Mouse (Mus musculus) lung, embryonic 16.5 days (tissue): ENCODE results near the gene Hist2h3c1. TPM values are rescaled to one million over a fixed set of nuclear protein-coding genes. Genes with fewer than 3 reads are reported as not detected.
"Not testable (repeated sequence)": the region's sequence is repeated elsewhere in the genome, so short reads cannot be mapped to it uniquely, and the experiment has no call there.

Source experiments
- ATAC-seq: fragments of 200-750 bp; cut with Nextera tagmentation; 2 replicates; pipeline ENCODE4 v1.8.0; 2017; ENCODE audit warnings: low read depth, mild to moderate bottlenecking, moderate library complexity
- H3K27ac ChIP-seq: fragments of 300-500 bp; sonication (generic); 2 replicates; pipeline ENCODE4 v1.5.1; 2014; ENCODE audit warnings: mild to moderate bottlenecking, control low read depth, low read length
- H3K27me3 ChIP-seq: fragments of 300-500 bp; sonication (generic); 2 replicates; pipeline ENCODE4 v1.6.1; 2014; ENCODE audit warnings: low read depth, low read length, mixed read lengths; ENCODE audit not compliant: control insufficient read depth, insufficient read depth
- H3K36me3 ChIP-seq: fragments of 300-500 bp; sonication (generic); 2 replicates; pipeline ENCODE4 v1.6.1; 2014; ENCODE audit warnings: low read length; ENCODE audit not compliant: control insufficient read depth, insufficient read depth
- H3K4me1 ChIP-seq: fragments of 300-500 bp; sonication (generic); replicated peaks from 2 replicates; pipeline ENCODE4 v1.6.1; 2014; ENCODE audit warnings: low read length, mixed read lengths; ENCODE audit not compliant: control insufficient read depth, insufficient read depth
- H3K4me2 ChIP-seq: fragments of 300-500 bp; sonication (generic); 2 replicates; pipeline ENCODE4 v1.6.1; 2014; ENCODE audit warnings: low read depth, low read length, control low read depth
- H3K4me3 ChIP-seq: fragments of 300-500 bp; sonication (generic); 2 replicates; pipeline ENCODE4 v1.5.1; 2014; ENCODE audit warnings: mild to moderate bottlenecking, low read length, control low read depth
- H3K9ac ChIP-seq: fragments of 300-500 bp; sonication (generic); 2 replicates; pipeline ENCODE4 v1.6.1; 2014; ENCODE audit warnings: low read length, control low read depth
- H3K9me3 ChIP-seq: fragments of 300-500 bp; sonication (generic); 2 replicates; pipeline ENCODE4 v1.6.1; 2016; ENCODE audit warnings: low read length; ENCODE audit not compliant: control insufficient read depth
- WGBS: fragments of 180-500 bp; shearing (Covaris S2); extraction: QIAGEN DNeasy Blood & Tissue Kit; methylation state at CpG from one replicate; pipeline ENCODE4 v1.1.7; 2014; 5-methylcytosine and 5-hydroxymethylcytosine counted together
- polyA plus RNA-seq: library from polyadenylated mRNA; unstranded; fragments of >200 nt; fragmentation: Nextera tagmentation; extraction: Ambion mirVana; gene quantifications from 2 replicates; pipeline ENCODE4 v1.2.1, GENCODE M21; 2015

The Hist2h3c1 gene
- polyA plus RNA-seq, 1 experiment from 2014 or later, result 2.3 TPM

DNA sequence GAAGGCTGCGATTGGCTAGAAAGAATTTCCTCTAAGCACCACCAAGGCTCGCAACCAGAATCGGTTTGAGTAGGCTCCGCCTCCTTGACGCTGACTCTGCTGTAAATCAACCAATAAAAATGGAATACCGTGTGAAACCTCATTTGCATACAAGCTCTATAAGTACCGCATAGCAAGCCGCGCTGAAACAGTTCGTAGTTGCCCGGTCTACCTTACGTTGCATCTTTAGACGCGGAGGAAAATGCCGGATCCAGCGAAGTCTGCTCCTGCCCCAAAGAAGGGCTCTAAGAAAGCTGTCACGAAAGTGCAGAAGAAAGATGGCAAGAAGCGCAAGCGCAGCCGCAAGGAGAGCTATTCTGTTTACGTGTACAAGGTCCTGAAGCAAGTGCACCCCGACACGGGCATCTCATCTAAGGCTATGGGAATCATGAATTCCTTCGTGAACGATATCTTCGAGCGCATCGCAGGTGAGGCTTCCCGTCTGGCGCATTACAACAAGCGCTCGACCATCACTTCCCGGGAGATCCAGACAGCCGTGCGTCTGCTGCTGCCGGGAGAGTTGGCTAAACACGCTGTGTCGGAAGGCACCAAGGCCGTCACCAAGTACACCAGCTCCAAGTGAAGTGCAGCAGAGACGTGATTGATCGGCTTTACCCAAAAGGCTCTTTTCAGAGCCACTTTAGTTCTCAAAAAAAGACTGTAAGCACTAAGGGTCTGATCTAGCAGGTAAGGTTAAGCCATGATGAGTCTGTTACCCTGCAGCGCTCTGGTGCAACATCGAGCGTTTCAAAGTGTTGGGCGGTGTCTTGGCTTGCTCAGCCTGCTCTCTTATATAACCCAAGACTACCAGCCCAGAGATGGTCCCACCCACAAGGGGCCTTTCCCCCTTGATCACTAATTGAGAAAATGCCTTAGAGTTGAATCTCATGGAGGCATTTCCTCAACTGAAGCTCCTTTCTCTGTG, 23.3 kb downstream of the Hist2h3c1 start, which contains the start of gene Hist2h2bb:
TSS of gene Hist2h2bb (plus strand) at position 242 of the 964 bp plus-strand sequence.
- H3K9ac ChIP-seq, result peak within 1 kb of the TSS; percentile 80
- H3K9me3 ChIP-seq, result no peaks in the 10 kb centered on the region
- H3K4me1 ChIP-seq, result peaks cover 4% of the 10 kb centered on the region
- peak; percentile 96 for ATAC-seq
- H3K36me3 ChIP-seq, result no peaks in the 10 kb centered on the region
- under 1% methylated on average over 45 of the region's 45 CpGs for WGBS
- peak within 1 kb of the TSS; percentile 64 for H3K4me3 ChIP-seq
- no peaks in the 10 kb centered on the region for H3K27me3 ChIP-seq
- peak within 1 kb of the TSS; percentile 91 for H3K4me2 ChIP-seq
- H3K27ac ChIP-seq, result peak within 1 kb of the TSS; percentile 99

- 81% methylated on average over 17 of the region's 17 CpGs for WGBS
Observed at GRCm38 (mm10) chr3:96273591-96274465, 27.3 kb downstream of the Hist2h3c1 start.

GRCm38 (mm10) chr3:96277428-96277799, 30.9 kb downstream of the Hist2h3c1 start:
- H3K9me3 ChIP-seq, result no peaks in the 10 kb centered on the region
- no peaks in the 10 kb centered on the region; the same call in 1 of the 2 replicates for H3K27me3 ChIP-seq
- peak overlapping the region; percentile 94 for H3K4me2 ChIP-seq
- peaks cover 8% of the 10 kb centered on the region for H3K4me1 ChIP-seq
- peak; percentile 37 for ATAC-seq
- 9% methylated on average over 8 of the region's 8 CpGs for WGBS
- H3K36me3 ChIP-seq, result no peaks in the 10 kb centered on the region
- no peak overlapping the region for H3K27ac ChIP-seq
- H3K9ac ChIP-seq, result peak overlapping the region; percentile 63
- peak overlapping the region; percentile 64 for H3K4me3 ChIP-seq

More at GRCm38 (mm10) chr3:96273591-96274465, 27.3 kb downstream of the Hist2h3c1 start:
- Histone ChIP-seq H3K27ac (no peak overlapping the region), H3K4me1 (peaks cover 12% of the 10 kb centered on the region), H3K9ac (no peak overlapping the region), H3K36me3 (no peaks in the 10 kb centered on the region), H3K9me3 (no peaks in the 10 kb centered on the region), H3K27me3 (no peaks in the 10 kb centered on the region; the same call in 1 of the 2 replicates), H3K4me3 (no peak overlapping the region), H3K4me2 (no peak overlapping the region)
- ATAC-seq, result no peak

- WGBS, result under 1% methylated on average over 49 of the region's 49 CpGs
- ATAC-seq, result peak; percentile 97
- Histone ChIP-seq H3K9ac (peak overlapping the region; percentile 63), H3K9me3 (no peaks in the 10 kb centered on the region), H3K4me3 (peak overlapping the region; percentile 64), H3K4me1 (peaks cover 8% of the 10 kb centered on the region), H3K4me2 (peak overlapping the region; percentile 94), H3K36me3 (no peaks in the 10 kb centered on the region), H3K27ac (peak overlapping the region; percentile 84), H3K27me3 (no peaks in the 10 kb centered on the region; the same call in 1 of the 2 replicates)
Observed at GRCm38 (mm10) chr3:96277800-96278624, 31.5 kb downstream of the Hist2h3c1 start.

GRCm38 (mm10) chr3:96280660-96281059, 34.2 kb downstream of the Hist2h3c1 start:
- peaks cover 8% of the 10 kb centered on the region for H3K4me1 ChIP-seq
- WGBS, result 47% methylated on average over 6 of the region's 6 CpGs
- no peak overlapping the region for H3K4me3 ChIP-seq
- H3K36me3 ChIP-seq, result no peaks in the 10 kb centered on the region
- H3K9ac ChIP-seq, result no peak overlapping the region
- no peak for ATAC-seq
- H3K9me3 ChIP-seq, result no peaks in the 10 kb centered on the region
- H3K4me2 ChIP-seq, result no peak overlapping the region
- peaks cover 9% of the 10 kb centered on the region for H3K27me3 ChIP-seq
- no peak overlapping the region for H3K27ac ChIP-seq

DNA sequence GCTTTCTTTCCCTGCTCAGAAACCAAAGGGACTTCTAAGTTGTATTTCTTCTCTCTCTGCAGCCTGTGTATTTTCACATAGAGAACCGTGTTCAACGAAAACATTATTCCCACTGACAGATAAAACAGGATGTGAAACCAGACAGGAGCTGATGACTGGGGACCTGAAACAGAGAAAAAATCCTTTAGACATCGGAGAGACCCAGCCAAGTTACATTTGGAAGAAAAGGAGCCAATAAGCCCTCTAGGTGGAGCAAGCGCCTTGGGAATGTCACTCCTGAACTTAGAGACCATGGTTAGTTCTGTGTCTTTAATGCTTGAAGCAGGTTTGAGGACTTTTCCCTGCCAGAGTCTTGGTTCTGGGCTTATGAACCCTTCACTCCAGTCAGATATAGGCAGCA, 38.0 kb downstream of the Hist2h3c1 start:
- no peaks in the 10 kb centered on the region for H3K9me3 ChIP-seq
- ATAC-seq, result no peak
- no peak overlapping the region for H3K27ac ChIP-seq
- H3K9ac ChIP-seq, result no peak overlapping the region
- WGBS, result 1% methylated on average over 4 of the region's 4 CpGs
- H3K4me3 ChIP-seq, result no peak overlapping the region
- peak overlapping the region; percentile 9; the same call in 1 of the 2 replicates for H3K4me2 ChIP-seq
- peaks cover 9% of the 10 kb centered on the region for H3K27me3 ChIP-seq
- H3K36me3 ChIP-seq, result no peaks in the 10 kb centered on the region
- no peaks in the 10 kb centered on the region for H3K4me1 ChIP-seq

DNA sequence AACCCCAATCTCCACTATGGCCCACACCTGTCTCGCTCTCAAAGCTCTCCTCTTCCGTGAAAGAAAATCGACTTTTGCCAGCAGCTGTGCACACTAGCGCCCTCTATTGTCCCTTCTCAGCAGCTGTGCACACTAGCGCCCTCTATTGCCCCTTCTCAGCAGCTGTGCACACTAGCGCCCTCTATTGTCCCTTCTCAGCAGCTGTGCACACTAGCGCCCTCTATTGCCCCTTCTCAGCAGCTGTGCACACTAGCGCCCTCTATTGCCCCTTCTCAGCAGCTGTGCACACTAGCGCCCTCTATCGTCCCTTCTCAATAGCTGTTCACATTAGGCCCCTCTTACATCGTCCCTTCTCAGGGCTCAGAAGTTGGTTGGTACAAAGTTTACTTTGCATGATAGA, 40.8 kb downstream of the Hist2h3c1 start:
- H3K27ac ChIP-seq, H3K27me3 ChIP-seq, H3K4me2 ChIP-seq, H3K9ac ChIP-seq, H3K4me1 ChIP-seq, H3K9me3 ChIP-seq, H3K4me3 ChIP-seq, ATAC-seq, H3K36me3 ChIP-seq: not testable (repeated sequence)
- WGBS, result 92% methylated on average over 11 of the region's 11 CpGs

- no peak overlapping the region for H3K27ac ChIP-seq
- H3K9me3 ChIP-seq, result no peaks in the 10 kb centered on the region
- WGBS, result 60% methylated on average over 3 of the region's 3 CpGs
- H3K4me2 ChIP-seq, result no peak overlapping the region
- H3K4me3 ChIP-seq, result no peak overlapping the region
- ATAC-seq, result no peak
- H3K9ac ChIP-seq, result no peak overlapping the region
- H3K27me3 ChIP-seq, result peaks cover 2% of the 10 kb centered on the region
- no peaks in the 10 kb centered on the region for H3K36me3 ChIP-seq
- H3K4me1 ChIP-seq, result no peaks in the 10 kb centered on the region
Observed at GRCm38 (mm10) chr3:96289201-96289600, 42.7 kb downstream of the Hist2h3c1 start.
